Mouse (Mus musculus) urinary bladder, postnatal 10 days (tissue): ENCODE results near the gene Mdga2.

ENCODE experiments used
- DNase-seq: peaks from one replicate; pipeline ENCODE4 v3.0.0; 2022; ENCODE audit warnings: low spot score

Gene Mdga2

GRCm38 (mm10) chr12:67222221-67223025 lies at the start of gene Mdga2:
TSS of gene Mdga2 (minus strand) at chr12:67222549.
- no peak for DNase-seq

DNA sequence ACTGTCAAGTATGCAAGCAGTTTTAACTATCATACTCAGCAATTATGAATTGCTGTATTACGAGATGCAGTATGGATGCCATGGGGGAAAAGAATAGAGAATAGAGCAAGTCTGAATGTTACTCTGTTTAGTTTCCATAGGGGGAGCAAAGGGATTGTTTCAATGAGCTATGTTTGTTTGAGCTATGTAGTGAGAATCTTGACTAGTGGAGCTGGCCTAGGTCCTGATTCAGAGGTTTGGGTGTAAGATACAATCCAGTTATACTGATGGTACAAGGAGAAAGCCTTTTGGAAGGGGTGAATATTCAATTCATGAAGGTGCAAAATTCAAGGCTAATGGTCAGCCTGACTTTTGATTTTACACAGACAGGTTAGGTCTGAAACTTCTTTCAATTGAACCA lies 45.1 kb upstream of the Mdga2 start:
- no peak for DNase-seq

DNA sequence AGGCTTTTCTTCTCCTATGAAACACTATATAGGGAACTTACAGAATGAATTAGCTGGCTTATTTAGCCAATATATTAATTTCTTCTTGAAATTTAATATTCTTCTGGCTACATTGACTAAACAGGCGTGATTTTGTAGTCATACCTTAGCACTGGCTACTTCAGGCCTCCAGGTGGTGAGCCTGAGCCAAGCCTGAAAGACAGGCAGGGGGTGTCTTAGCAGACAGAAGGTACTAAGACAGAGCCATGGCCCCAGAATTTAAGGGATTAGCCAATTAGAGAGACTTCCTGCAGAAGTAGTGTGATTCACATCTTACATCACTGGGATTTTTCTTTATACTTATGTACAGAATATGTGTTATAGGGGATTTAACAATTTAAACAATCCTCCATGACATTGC lies 1.2 kb upstream of the Mdga2 start:
- DNase-seq, result no peak

DNA sequence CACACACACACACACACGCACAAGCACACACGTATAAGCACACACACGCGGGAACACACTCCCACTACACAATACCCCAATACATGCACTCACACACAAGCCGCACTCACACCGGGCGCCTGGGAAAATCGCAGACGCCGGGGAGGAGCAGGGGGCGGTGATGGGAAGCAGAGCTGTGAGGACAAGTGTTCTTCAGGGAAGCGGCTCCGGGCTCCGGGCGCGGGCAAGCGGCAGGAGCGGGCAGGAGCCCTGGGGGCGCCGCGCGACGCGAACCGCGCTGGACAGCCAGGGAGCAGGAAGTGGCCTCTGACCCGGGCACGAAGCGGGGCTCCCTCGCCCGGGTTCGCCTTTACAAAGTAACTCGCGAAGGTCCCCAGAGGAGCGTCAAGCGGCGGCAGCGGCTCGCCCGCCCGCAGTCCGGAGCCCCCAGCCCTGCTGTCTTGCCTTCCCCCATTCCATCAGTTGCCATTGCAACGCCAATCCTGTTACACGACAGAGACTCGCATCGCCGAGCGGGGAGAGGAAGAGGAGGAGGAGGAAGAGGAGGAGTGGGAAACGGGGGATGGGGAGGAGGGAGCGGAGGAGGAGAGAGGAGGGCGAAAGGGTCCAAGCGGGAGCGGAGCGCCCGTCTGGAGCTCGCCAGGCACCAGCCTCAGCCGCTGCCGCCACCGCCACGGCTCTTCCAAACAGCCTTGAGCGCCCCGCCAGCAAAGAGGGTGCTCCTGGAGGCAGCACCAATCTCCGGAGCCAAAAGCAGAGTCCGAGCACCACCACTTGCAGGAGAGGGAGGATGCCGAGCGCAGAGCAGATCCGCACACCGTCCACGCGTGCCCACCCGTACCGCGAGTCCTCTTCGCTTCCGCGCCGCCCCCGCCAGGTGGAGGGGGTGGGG lies 774 bp downstream of the Mdga2 start:
- no peak for DNase-seq

- no peak for DNase-seq
Observed at GRCm38 (mm10) chr12:67220641-67221231, 1.6 kb downstream of the Mdga2 start.

DNA sequence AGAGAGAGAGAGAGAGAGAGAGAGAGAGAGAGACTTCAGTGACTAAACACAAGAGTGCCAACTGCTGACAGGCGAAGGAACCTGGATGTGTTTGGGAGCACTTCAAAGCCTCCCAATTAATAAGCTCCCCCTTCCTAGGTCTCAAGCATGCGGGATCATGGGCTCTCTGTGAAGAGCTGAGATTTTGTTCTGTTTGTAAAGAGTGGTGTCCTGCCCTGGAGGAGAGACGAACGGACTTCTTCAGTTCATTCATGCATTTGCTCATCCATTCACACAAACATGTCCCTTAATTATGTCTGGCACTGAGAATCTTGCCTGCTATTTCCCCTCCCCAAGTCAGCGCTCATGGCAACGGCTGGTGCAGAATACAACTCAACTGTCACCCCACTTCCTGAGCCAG lies 2.3 kb downstream of the Mdga2 start:
- no peak for DNase-seq

DNA sequence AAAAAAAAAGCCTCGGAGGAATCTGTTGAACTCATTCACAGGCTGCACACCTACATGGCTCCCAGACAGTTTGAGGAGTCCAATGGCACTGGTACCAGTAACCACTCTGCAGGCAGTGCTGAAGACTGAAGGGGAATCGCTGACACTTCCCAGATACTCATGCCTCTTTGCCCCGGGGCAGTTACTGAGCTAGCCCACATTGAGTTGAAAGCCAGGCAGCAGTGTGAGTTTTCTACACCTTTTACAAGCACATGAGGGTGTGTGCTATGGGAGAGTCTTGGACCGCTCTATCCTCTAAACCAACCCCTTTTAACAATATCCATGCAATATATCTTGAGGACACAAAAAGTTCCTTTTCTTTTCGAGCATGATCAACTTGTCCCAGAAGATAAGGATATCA lies 2.8 kb downstream of the Mdga2 start:
- DNase-seq, result no peak

- no peak for DNase-seq
Observed at GRCm38 (mm10) chr12:67212801-67213200, 9.5 kb downstream of the Mdga2 start.

- no peak for DNase-seq
Observed at GRCm38 (mm10) chr12:67178155-67178554, 44.2 kb downstream of the Mdga2 start.

DNA sequence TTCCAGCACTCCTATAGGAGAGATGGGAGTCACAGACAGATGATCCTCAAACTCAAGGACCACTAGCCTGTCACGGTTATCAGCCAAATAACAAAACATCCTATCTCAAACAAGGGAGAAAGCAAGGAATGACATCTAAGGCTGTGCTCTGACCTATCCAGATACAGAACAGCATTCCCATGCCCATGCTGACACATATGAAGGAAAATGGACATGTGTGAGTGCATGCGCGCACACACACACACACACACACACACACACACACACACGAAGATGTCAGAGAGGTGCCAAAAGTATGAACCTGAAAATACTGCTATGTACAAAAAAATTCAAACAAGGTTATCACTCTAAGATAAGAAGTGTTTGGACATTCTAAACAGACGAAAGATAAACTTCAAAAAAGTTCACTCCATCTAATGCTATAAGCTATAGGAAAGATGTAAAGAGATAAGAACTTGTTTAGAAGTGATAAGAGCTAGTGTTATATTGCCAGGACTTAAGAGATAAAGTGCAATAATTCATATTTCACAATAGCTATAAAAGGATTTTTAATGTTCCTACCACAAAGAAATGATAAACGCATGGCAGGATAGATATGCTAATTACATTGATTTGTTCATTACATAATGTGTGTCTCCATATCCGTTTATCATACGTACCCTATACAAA lies 65.6 kb downstream of the Mdga2 start:
- DNase-seq, result no peak

GRCm38 (mm10) chr12:67153077-67153476 lies 69.3 kb downstream of the Mdga2 start:
- no peak for DNase-seq

DNA sequence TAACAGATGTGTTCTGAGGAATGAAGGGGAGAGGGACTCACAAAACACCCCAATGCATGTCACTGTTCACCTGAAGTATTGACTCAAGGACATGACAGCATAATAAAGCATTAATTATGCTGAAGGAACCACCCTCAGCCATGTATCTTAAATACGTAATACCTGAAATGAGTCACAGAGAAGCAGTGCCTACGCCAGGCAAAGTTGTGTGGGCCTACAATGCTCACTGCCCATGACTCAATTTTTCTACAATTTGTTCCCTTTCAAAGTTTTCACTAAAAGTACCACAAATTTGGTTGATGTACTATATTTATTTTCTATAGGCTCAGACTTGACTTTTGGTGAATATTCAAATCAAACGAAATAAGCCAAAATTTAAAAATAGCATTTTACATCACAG lies 80.7 kb downstream of the Mdga2 start:
- DNase-seq, result no peak

GRCm38 (mm10) chr12:67140131-67140530 lies 82.2 kb downstream of the Mdga2 start:
- DNase-seq, result no peak

- DNase-seq, result no peak
Observed at GRCm38 (mm10) chr12:67127457-67127856, 94.9 kb downstream of the Mdga2 start.

- no peak for DNase-seq
Observed at GRCm38 (mm10) chr12:67123874-67124273, 98.5 kb downstream of the Mdga2 start.

GRCm38 (mm10) chr12:67118652-67119515 lies 103.5 kb downstream of the Mdga2 start:
- no peak for DNase-seq

DNA sequence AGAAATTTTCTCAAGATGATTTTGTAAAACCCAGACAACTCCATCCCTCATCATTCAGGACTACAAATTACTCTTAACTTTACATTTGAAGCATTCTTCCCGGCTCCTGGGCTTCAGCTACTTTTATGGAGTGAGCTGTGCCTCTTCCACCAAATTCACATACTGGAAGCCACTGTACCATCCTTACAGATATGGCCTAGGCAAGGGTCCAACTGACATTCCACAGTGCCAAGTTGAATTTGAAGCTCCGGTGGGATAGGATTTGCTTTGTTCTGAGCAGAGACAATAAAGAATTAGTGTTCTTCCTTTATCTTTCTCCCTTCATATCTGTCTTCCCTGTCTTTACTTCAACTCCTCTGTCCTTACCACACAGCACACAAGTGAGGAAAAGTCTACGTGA lies 118.2 kb downstream of the Mdga2 start:
- no peak for DNase-seq

DNA sequence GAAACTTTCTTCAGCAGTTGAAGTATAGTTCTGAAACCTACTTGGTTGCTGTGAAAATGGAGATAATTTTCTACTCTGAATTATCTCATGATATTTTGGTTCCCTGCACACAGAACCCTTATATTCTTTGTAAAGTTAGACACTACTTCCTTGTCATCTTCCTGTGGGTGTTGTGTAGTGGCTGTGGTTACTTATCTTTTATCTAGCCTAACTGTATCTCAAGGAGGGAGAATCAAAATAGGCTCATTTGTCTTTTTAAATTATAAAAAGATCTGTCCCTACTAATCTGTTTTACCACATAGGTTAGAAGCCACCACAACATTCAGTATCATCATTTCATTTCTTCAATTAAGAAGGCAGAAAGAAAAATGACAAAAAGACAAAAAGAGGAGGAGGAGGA lies 127.9 kb downstream of the Mdga2 start:
- no peak for DNase-seq

GRCm38 (mm10) chr12:67090420-67090965 lies 131.9 kb downstream of the Mdga2 start:
- no peak for DNase-seq

- DNase-seq, result no peak
Observed at GRCm38 (mm10) chr12:67059136-67060014, 163.0 kb downstream of the Mdga2 start.
